Mouse (Mus musculus) monocyte, adult 5-6 weeks (primary cell): ENCODE data around the gene Cav2. TPM values are rescaled to one million over a fixed set of nuclear protein-coding genes. Genes with fewer than 3 reads are reported as not detected.

ENCODE experiments used
- ATAC-seq: fragments of 153-309, 156-312 bp; replicated peaks from 2 replicates; pipeline ENCODE4 v1.8.0; 2017; ENCODE audit warnings: mild to moderate bottlenecking; ENCODE audit not compliant: low TSS enrichment, insufficient number of reproducible peaks, severe bottlenecking, poor library complexity, low FRiP score
- total RNA-seq: library from RNA; stranded (forward); fragments of 200-1000, 200-491, 200-594 nt; gene quantifications from 3 replicates; pipeline ENCODE4 v1.2.3, GENCODE M21; 2017

Cav2 gene
- total RNA-seq, result 1.2 to 12.2 TPM (median 3.1 TPM) in 3 replicates

DNA sequence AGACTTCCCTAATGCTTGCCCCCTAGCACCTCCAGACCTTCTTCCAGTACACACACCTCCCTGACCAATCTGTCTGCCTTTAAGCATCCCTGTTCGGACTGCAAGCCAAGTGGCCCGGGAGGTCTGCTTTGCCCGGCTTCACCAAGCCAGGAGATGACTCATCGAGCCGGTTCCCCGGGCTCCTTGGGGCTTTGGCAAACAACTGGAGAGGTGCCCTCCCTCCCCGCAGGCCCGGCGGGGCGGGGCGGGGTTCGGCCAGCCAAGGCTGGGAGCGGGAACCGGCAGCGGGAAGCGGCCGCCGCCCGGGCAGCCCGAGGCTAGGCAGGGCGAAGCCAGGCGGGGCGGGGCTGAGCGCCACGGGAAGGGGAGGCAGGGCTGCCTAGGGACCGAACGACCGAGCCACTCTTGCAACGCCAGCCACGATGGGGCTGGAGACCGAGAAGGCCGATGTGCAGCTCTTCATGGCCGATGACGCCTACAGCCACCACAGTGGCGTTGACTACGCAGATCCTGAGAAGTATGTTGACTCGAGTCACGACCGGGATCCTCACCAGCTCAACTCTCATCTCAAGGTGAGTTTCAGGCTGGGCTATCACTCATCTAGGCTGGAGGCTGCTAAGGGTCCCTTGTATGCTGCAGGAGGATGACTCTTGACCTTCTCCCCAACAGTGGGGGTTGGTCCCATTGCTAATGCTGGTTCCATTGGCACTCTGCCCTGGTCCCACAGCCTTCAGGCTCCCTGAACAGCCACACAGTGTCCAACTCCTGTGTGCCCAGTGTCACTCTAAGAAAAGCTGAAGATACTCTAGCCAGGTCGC lies at the start of gene Cav2:
TSS of gene Cav2 (plus strand) at position 247 of the 818 bp plus-strand sequence.
- ATAC-seq, result peak; percentile 48

DNA sequence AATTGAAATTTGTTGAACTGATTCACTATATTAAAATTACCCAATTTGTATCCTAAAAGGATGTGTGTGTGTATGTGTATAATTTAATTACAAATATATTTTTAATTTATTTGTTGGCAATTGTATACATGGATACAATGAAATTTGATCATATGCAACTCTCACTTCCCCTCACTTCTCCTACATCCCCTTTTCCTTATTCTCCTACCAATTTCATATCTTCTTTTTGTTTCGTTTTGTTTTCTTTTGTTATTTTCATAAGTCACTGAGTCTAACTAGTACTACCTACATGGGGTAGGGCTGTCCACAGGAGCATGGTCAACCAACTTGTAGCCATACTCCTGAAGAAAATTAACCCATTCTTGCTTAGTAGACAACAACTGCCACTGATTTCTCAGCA lies 41.3 kb upstream of the Cav2 start:
- ATAC-seq, result no peak

DNA sequence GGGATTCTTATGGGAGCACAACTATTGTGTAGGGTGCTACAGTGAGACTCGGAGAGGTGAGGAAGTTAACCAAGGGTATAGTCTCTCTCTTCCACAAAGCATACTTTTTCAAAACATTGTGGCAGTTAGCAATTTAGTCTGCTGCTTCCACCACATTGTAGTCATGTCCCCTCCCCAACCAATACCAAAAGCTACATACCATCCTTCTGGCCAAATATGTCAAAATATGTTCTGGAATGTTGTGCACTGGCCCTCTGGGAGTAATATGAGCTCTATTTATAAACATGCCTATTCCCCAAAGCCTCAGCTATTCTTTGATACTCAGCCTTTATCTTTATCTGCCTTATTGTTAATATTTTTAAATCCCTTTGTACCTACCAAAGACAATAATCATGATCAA lies 40.0 kb upstream of the Cav2 start:
- ATAC-seq, result no peak

DNA sequence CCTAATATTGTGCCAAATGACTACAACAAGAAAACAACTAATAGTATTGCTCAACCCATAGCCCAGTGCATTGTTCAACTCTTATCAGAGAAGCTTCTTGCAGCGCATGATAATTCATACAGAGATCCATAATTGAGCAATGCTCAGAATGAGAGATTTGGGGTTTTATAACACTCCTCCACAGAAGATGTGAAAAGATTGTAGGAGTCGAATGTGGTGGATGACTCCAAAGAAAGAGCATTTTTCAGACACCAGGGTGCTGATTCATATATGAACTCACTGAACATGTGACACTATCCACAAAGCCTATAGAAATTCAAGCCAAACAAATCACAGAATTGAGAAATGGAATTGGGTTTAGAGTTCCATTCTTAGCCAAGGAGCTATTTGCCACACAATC lies 34.0 kb upstream of the Cav2 start:
- ATAC-seq, result no peak

DNA sequence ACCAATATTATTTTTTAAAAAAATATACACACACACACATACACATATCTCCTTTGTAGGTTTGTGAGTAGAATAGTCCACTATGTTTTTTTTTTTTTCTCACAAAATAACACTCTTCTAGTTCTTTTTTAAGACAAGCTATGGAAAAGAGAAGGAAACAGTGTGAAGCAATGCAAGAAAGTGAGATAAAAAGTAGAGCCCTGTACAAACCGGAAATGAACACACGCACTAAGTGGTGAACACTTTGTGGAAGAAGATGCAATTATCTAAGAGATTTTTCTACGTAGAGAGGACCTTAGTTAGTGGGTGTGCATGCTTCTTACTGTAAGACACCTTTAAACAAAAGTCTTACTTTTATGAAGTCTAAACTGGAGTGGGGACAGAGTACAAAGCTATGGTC lies 33.3 kb upstream of the Cav2 start:
- ATAC-seq, result no peak

DNA sequence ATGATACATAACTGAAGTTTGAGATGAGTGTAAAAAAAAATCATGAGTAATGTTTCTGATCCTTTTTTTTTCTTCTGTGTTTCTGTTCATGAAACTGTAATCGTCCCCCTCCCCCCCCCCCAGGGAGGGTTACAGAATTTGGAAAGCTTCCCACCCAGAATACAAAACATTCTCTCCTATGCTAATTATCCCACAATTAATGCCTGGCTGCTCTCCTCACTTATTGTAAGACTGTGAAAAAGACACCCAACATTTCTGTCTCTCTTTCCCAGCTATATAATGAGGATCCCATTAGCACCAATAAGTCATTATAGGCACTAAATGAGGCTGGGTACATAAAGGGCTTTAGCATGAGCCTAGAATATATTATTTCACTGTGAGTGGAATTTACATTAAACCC lies 32.7 kb upstream of the Cav2 start:
- no peak for ATAC-seq

DNA sequence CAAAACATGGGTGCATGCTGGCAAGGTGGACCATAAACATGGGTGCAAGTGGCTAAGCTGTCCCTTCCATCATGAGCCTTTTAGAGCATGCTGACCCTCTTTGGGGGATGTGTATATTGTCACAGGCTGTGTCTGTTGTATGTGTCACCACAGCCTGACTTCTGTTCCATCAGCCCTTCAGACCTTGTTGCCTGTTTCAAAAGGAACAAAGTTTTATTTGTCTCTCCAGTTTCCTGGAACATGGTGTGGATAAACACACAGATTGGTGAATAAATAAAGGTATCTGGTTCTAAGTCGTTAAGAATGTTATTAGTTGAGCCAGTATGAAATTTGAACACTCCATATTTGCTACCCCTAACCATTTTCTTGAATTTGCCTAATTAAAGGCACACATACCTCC lies 29.0 kb upstream of the Cav2 start:
- ATAC-seq, result no peak

DNA sequence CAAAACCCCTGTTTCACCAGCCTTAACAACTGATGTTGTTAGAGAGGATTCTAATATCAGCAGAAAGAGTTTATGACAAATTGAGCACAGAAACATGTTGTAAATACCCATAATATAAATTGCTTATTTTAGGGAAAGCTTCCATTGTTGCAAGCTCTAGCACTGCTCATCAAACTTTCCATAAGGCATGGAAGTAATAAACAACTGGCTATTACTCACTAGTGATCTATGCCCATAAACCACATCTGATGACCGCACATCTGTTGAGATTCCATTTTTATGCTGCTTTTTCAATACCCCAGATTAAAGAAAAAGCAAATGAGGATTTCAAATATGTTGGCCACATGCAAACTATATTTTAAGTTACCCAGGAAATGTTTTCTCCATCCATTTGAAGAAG lies 22.8 kb upstream of the Cav2 start:
- no peak for ATAC-seq

DNA sequence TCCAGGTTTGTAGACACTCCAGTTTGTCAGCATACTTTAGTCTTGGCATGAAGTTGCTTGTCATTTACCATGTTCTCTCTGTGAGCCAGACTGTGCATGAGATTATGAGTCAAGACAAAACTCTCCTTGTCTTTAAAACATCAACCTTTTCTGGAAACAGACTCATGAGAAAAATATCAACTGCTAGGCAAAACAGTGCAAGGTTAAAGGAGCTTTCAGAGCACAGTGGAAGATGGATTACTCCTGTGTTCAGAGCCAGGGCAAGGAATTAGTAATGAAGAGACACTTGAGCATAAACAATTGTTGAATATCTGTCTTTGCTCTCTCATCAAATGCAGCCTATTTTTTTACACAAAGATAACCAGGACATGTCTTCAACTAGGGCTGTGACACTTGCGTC lies 22.1 kb upstream of the Cav2 start:
- ATAC-seq, result no peak

DNA sequence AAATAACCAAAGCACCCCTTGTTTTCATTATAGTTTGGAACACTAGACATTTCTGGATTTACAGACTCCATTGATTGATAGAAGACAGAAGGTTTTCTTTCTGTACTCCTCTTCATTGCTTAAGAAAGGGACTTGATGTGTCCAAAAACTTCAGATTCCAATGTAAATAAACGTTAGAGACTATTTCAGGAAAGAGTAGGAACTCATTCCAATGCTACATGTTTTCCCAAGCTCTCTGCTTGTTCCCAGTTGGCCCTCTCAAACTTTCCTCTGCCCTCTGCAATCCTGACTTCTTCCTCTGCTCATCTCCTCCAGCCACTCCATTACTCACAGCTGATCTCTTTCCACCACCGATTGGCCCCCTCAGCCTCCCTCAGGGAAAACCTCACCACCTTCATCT lies 18.2 kb upstream of the Cav2 start:
- ATAC-seq, result no peak

DNA sequence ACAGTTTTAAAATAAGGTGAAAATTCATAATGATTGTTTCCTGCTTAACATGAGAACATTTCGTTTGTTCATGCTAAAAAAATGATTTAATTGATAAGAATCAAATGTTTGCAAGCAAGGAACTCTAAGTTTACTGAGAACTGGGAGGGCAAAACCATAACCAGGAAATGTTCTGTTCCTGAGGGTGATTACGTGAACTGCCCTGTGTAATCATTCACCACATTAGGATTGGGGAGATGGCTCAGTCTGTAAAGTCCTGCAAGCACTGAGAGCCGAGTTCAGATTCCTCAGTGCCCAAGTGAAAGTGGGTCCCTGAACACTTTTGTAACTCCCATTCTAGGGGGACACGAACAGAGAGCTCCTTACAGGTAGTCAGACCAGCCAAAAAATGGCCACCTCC lies 15.9 kb upstream of the Cav2 start:
- no peak for ATAC-seq

DNA sequence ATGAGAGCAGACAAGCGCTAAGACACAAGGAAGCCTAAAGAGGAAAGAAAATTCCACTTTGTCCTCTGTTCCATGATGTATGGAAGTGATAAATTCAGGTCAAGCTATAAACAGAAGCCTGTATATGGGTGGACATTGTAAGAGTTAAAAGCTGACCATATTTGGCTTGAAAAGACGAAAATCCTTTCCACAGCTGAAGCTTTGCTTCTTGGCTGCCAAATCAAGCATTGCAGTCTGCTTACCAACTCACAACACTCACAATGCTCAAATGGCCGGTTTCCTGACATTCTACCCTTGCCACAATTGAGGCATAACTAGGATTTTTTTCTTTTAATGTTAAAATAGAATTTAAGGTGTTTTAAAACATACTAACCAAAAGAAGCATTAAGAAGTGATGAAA lies 14.5 kb upstream of the Cav2 start:
- ATAC-seq, result no peak

DNA sequence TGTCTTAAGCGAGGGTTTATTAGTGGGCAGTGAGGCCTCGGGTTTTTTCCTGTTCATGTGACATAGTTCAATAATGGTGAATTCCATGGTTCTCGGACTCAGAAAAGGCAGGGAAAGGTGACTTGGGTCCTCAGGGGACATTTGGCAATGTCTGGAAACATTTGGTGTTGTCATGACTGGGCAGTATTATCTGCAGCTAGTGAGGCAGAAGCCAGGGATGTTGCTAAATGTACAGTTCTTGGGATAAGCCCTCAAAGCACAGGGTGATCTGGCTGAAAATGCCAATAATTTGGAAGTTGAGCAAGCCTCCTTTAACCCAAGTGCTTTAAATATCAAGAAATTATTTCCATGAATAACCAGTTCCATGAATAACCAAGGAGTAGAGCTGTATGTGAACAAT lies 2.6 kb upstream of the Cav2 start:
- ATAC-seq, result no peak

DNA sequence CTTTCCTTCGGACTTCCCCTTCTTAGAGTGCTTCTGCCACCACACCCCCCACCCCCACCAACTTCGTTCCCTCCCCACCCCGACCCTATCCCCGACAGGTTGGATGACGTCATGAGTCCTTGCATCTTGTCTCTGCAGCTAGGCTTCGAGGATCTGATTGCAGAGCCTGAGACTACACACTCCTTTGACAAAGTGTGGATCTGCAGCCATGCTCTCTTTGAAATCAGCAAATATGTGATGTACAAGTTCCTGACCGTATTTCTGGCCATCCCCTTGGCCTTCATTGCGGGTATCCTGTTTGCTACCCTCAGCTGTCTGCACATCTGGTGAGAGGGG lies 740 bp downstream of the Cav2 start:
- ATAC-seq, result 0 out of 2 replicates have a peak, but pooled peaks have one; percentile 2

DNA sequence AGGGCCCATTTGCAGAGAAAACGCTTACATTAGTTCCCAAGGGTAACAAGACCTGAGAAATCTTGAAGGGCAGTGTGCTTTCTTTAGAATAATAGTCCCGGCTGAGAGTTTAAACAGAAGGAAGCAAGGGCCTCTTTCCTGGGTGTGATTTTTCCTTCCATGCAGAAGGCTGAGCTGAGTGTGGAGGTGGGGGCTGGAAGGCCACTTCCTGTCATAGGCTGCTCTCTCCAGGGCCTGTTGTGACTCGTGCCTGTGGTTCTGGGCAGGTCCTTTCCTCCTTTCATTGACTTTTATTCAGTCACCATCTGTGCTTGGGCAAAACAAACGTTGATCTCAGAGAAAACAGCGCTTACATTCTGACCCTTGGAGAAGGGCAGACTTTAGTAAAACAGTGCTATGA lies 1.2 kb downstream of the Cav2 start:
- ATAC-seq, result no peak

DNA sequence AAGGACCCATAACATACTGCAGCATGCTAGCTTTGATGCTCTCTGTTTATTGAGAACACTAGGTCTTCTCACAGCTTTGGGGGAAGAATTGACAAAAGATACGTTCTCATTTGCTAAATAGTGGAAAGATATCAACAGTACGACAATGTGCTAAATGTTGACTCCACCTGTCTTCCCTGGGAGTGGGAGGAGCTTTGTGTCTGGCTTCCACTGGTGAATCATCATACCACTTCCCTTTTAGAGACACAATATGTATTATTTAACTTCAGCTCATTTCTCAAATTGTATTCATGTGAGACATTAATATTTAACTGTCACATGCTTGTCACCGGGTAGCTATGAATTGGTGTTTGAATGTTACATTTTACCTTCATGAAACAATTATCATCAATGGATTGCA lies 2.8 kb downstream of the Cav2 start:
- ATAC-seq, result peak; percentile 45; the same call in 1 of the 2 replicates

DNA sequence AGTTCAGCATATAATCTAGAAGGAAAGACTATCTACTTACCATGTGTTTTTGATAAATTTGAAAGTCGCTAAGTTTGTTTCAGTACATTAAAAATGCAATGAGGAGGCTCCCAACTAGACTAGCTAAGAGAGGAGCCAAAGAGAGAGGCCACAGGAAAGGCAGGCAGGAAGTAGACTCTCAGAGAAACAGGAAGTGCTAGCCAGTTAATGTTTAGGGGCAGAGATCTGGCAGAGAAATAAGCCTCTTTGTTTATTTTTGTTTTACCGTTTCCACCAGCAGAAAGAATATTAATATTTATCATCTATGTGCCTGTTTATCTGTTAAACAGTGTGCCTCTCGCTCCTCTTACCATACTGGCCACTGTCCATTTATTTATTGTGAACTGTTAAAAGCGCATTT lies 5.4 kb downstream of the Cav2 start:
- peak; percentile 69 for ATAC-seq

DNA sequence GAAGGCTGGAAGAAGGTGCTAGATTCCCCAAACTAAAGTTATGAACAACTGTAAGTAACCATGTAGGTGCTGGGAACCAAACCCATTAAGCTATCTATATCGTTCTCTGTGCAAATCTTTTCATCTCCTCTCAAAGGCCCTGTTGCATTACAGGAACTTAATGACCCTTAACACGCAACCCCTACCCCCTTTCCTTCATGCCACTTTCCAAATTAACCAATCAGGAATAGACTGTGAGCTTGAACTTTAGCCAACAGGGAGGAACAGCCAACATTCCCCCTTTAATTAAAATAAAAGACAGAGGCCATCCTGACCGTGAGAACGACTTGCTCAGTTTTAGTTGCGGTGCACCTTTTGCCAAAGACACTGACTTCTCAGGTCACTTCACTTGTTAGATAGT lies 14.1 kb downstream of the Cav2 start:
- ATAC-seq, result no peak

DNA sequence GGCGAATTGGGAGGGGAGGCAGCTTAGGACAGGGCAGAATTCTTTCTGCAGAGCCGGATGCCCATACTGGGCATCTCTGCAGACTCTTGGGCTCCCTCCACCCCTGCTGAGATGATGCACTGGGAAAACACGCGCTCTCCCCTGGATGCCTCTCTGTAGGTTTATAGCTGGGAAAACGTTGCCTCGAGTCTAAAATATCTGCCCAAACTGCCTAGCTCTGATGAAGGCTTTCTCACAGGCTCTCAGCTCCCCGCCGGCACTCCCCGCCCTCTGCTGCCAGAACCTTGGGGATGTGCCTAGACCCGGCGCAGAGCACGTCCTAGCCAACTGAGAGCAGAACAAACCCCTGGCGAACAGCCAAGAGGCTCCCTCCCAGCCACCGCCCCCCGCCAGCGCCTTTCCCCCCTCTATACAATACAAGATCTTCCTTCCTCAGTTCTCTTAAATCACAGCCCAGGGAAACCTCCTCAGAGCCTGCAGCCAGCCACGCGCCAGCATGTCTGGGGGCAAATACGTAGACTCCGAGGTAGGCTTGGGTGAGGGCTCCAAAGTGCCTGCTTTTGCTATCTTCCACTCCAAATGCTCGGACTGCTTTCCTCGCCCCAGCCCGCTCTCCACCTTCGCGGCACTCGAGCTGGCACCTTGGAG lies 25.1 kb downstream of the Cav2 start, which contains the start of gene Cav1:
TSS of gene Cav1 (plus strand) at position 382 of the 648 bp plus-strand sequence.
- peak; percentile 42 for ATAC-seq

DNA sequence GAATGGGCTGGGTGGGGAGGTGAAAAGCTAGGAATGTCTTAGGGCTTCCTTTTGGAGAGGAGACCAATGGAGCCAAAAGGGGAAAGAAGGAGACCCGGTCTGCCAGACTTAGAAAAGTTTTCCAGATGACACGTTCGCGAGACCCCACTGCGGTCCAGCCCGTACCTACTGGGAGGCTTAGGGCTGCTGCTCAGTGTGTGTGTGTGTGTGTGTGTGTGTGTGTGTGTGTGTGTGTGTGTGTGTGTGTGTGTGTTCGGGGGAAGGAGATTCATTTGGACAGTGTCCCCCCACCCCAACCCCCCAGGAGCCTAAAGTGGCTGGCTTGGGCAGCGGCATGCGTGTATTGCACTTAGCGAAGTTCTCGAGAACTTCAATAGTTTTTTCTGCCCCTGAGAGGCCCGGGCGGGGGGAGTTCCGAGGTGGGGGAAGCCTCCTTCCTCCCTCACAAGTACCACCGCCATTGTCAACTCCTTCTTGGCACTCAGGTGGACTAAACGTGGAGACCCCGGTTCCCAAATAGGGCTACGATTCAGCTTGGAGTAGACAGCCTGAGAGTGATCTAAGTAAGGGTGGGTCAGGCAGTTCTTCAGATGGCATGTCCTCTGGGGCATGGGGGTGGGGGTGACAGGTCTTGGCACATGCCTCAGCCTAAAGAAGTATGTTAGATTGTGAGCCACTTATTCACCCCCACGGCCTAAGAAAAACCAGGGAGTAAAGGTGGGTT lies 25.8 kb downstream of the Cav2 start:
- no peak for ATAC-seq
